Mouse (Mus musculus) heart, postnatal 0 days (tissue): ENCODE measurements around the gene Icosl.
"Not testable (repeated sequence)": the region's sequence is repeated elsewhere in the genome, so short reads cannot be mapped to it uniquely, and the experiment has no call there.

Experiments
- CTCF ChIP-seq: IDR thresholded peaks from 2 replicates; pipeline ENCODE4 v1.5.1; 2016; ENCODE audit warnings: antibody characterized with exemption, control low read depth, low read depth
- EP300 ChIP-seq: IDR thresholded peaks from 2 replicates; pipeline ENCODE4 v1.6.1; 2016; ENCODE audit warnings: antibody characterized with exemption, low read depth

DNA sequence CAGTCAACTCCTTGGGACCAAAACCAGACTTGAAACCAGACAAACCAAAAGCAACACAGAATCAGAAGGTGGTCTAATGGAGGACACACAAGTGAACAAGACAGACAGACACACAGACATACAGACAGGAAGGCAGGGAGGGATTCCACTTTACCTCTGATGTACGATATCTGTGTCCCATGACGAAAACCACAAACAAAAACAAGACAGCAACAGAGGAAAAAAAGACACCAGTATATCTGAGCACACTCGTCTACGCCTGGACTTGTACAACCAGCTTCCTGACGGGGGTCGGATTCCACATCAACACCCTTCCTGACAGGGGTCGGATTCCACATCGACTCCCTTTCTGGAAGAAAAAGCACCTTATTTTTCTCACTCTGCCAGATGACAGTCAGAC lies 56.0 kb downstream of the Icosl start:
- TF ChIP-seq CTCF, EP300: not testable (repeated sequence)
